Mouse (Mus musculus) heart, adult 2 months (tissue): Measurements from ENCODE around the gene Sema5a.

Source experiments
- EP300 ChIP-seq: fragments of 200-500 bp; IDR thresholded peaks from 2 replicates; pipeline ENCODE4 v1.6.1; 2011; ENCODE audit warnings: low read depth, low read length, control low read depth; ENCODE audit not compliant: insufficient read depth
- POLR2A ChIP-seq: fragments of 200-500 bp; IDR thresholded peaks from 2 replicates; pipeline ENCODE4 v1.6.1; 2011; ENCODE audit warnings: mild to moderate bottlenecking, low read depth, low read length, control low read depth; ENCODE audit not compliant: insufficient read depth

GRCm38 (mm10) chr15:32306557-32307243 is 62.1 kb downstream of the Sema5a start:
- TF ChIP-seq POLR2A, result no peak
- TF ChIP-seq EP300, result no peak
